Mouse (Mus musculus) heart, embryonic 10.5 days (tissue): ENCODE measurements around the gene Ank3. TPM values are rescaled to one million over a fixed set of nuclear protein-coding genes. Genes with fewer than 3 reads are reported as not detected.

ENCODE experiments used
- DNase-seq: peaks from one replicate; pipeline ENCODE4 v3.0.0-alpha.2; 2017; ENCODE audit warnings: low spot score
- H3K27ac ChIP-seq: fragments of 300-500 bp; sonication (generic); 2 replicates; pipeline ENCODE4 v1.5.1; 2016; ENCODE audit warnings: mild to moderate bottlenecking
- H3K27me3 ChIP-seq: fragments of 300-500 bp; sonication (generic); 2 replicates; pipeline ENCODE4 v1.6.1; 2016; ENCODE audit warnings: mild to moderate bottlenecking; ENCODE audit not compliant: poor library complexity, insufficient read depth, severe bottlenecking
- H3K36me3 ChIP-seq: fragments of 300-500 bp; sonication (generic); 2 replicates; pipeline ENCODE4 v1.6.1; 2016; ENCODE audit warnings: mild to moderate bottlenecking, moderate library complexity
- H3K4me1 ChIP-seq: fragments of 300-500 bp; sonication (generic); 2 replicates; pipeline ENCODE4 v1.6.1; 2016; ENCODE audit warnings: mild to moderate bottlenecking
- H3K4me3 ChIP-seq: fragments of 300-500 bp; sonication (generic); 2 replicates; pipeline ENCODE4 v1.5.1; 2016; ENCODE audit warnings: mild to moderate bottlenecking, moderate library complexity
- H3K9me3 ChIP-seq: fragments of 300-500 bp; sonication (generic); 2 replicates; pipeline ENCODE4 v1.6.1; 2016; ENCODE audit warnings: mild to moderate bottlenecking, moderate library complexity
- WGBS: fragments of 180-500 bp; shearing (Covaris S2); methylation state at CpG from one replicate; pipeline ENCODE4 v1.1.7; 2016; 5-methylcytosine and 5-hydroxymethylcytosine counted together
- polyA plus RNA-seq: library from polyadenylated mRNA; unstranded; fragments of >200 nt; fragmentation: Nextera tagmentation; extraction: Ambion mirVana; gene quantifications from 2 replicates; pipeline ENCODE4 v1.2.1, GENCODE M21; 2016

The Ank3 gene
- polyA plus RNA-seq, 1 experiment from 2014 or later, result 54.8 TPM

- 87% methylated on average over 14 of the region's 14 CpGs for WGBS
- H3K9me3 ChIP-seq, result no peaks in the 10 kb centered on the region
- H3K27ac ChIP-seq, result no peak overlapping the region
- no peaks in the 10 kb centered on the region for H3K27me3 ChIP-seq
- H3K4me1 ChIP-seq, result peaks cover 20% of the 10 kb centered on the region
- no peak for DNase-seq
- peaks cover 10% of the 10 kb centered on the region; the same call in 1 of the 2 replicates for H3K36me3 ChIP-seq
- no peak overlapping the region for H3K4me3 ChIP-seq
Observed at GRCm38 (mm10) chr10:69803135-69803756, 404.7 kb downstream of the Ank3 start.

GRCm38 (mm10) chr10:69804613-69805012 is 406.0 kb downstream of the Ank3 start:
- WGBS, result 77% methylated on average over 6 of the region's 6 CpGs

GRCm38 (mm10) chr10:69810785-69811184 is 412.2 kb downstream of the Ank3 start:
- peaks cover 67% of the 10 kb centered on the region for H3K36me3 ChIP-seq
- H3K27ac ChIP-seq, result no peak overlapping the region
- H3K4me1 ChIP-seq, result no peaks in the 10 kb centered on the region
- 94% methylated on average over 8 of the region's 8 CpGs for WGBS
- no peaks in the 10 kb centered on the region for H3K9me3 ChIP-seq
- no peaks in the 10 kb centered on the region for H3K27me3 ChIP-seq
- DNase-seq, result no peak
- H3K4me3 ChIP-seq, result no peak overlapping the region

More at GRCm38 (mm10) chr10:69804613-69805012, 406.0 kb downstream of the Ank3 start:
- H3K4me1 ChIP-seq, result peaks cover 12% of the 10 kb centered on the region
- no peak overlapping the region for H3K4me3 ChIP-seq
- no peaks in the 10 kb centered on the region for H3K27me3 ChIP-seq
- H3K27ac ChIP-seq, result no peak overlapping the region
- no peaks in the 10 kb centered on the region for H3K9me3 ChIP-seq
- no peak for DNase-seq
- H3K36me3 ChIP-seq, result peaks cover 24% of the 10 kb centered on the region

GRCm38 (mm10) chr10:69813823-69814522 is 415.4 kb downstream of the Ank3 start:
- Histone ChIP-seq H3K36me3 (peaks cover 63% of the 10 kb centered on the region), H3K9me3 (no peaks in the 10 kb centered on the region), H3K27me3 (no peaks in the 10 kb centered on the region), H3K4me3 (no peak overlapping the region), H3K27ac (no peak overlapping the region), H3K4me1 (no peaks in the 10 kb centered on the region)
- whole genome bisulfite sequencing, result 85% methylated on average over 6 of the region's 6 CpGs
- DNase-seq, result no peak

DNA sequence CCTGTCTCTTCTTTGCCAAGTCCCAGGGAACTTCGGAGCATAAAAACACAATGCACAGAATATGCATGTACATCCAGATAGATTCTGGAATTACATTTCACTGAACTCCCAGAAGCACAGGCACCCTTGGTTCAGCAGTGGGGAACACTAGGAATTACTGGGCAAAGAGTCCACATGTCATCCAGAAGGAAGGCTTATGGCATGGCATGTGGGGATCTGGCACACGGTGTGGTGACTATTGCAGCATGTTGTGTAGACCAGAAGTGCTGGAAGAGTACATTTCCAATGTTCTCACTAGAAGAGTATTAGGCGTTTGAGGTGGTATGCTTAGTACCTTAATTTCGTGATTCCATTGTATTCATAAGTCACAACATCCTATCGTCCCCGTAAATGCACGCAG is 422.7 kb downstream of the Ank3 start:
- no peak for DNase-seq
- Histone ChIP-seq H3K36me3 (peaks cover 44% of the 10 kb centered on the region), H3K4me1 (0 out of 2 replicates have a peak, but pooled peaks cover 4% of the 10 kb centered on the region), H3K27ac (no peak overlapping the region), H3K4me3 (no peak overlapping the region), H3K27me3 (no peaks in the 10 kb centered on the region), H3K9me3 (no peaks in the 10 kb centered on the region)
- 94% methylated on average over 7 of the region's 7 CpGs for WGBS

- Histone ChIP-seq H3K4me1 (peaks cover 18% of the 10 kb centered on the region), H3K4me3 (no peak overlapping the region), H3K36me3 (peaks cover 29% of the 10 kb centered on the region), H3K27me3 (no peaks in the 10 kb centered on the region), H3K27ac (peak overlapping the region; percentile 72), H3K9me3 (no peaks in the 10 kb centered on the region)
- no peak for DNase-seq
- WGBS, result 32% methylated on average over 2 of the region's 2 CpGs
Observed at GRCm38 (mm10) chr10:69828770-69829169, 430.2 kb downstream of the Ank3 start.

DNA sequence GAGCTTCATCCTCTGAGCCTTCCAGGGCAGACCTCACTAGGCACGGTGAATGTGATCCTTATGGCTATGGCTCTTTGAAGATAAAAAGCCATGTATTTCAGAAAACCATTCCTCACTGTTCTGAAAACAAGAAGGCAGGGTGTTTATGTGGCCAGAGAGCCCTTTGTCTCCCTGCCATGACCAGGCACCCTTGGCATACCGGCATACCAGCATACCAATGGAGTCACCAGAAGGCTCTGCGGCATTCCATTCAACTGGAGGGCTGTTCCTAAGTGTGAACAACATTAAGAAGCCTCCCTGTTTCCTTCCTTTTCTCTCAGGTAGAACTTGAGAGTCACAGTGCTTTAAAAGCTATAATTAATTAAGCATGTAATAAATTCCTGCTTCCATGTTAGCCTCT is 430.7 kb downstream of the Ank3 start:
- Histone ChIP-seq H3K27ac (peak overlapping the region; percentile 72), H3K4me1 (peaks cover 15% of the 10 kb centered on the region), H3K4me3 (no peak overlapping the region), H3K27me3 (no peaks in the 10 kb centered on the region), H3K36me3 (peaks cover 24% of the 10 kb centered on the region), H3K9me3 (no peaks in the 10 kb centered on the region)
- 56% methylated on average over 3 of the region's 3 CpGs for WGBS
- no peak for DNase-seq

DNA sequence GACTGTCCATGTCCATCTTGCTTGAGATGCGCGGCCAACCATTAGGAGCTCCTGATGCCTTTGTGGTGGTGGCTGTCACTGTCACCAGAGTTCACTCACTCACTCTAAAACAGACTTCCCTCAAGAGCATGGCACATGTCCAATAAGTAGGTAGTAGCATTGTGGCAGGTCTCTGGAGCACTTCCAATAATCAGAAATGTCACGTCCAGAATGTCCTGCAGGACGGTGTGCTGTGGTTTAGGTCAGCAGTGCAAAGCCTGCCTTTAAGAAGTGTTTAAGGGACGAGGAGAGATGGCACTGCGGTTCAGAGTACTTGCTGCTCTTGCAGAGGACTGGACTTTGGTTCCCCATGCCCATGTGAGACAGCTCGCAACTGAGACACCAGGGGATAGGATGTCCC is 433.0 kb downstream of the Ank3 start:
- Histone ChIP-seq H3K27me3 (no peaks in the 10 kb centered on the region), H3K27ac (no peak overlapping the region), H3K4me1 (peaks cover 15% of the 10 kb centered on the region), H3K9me3 (no peaks in the 10 kb centered on the region), H3K36me3 (peaks cover 15% of the 10 kb centered on the region; the same call in 1 of the 2 replicates), H3K4me3 (no peak overlapping the region)
- 77% methylated on average over 7 of the region's 7 CpGs for WGBS
- DNase-seq, result no peak

- DNase-seq, result no peak
- no peak overlapping the region for H3K4me3 ChIP-seq
- no peaks in the 10 kb centered on the region for H3K27me3 ChIP-seq
- H3K4me1 ChIP-seq, result peaks cover 15% of the 10 kb centered on the region
- WGBS, result 83% methylated on average over 4 of the region's 4 CpGs
- no peaks in the 10 kb centered on the region for H3K9me3 ChIP-seq
- peaks cover 13% of the 10 kb centered on the region; the same call in 1 of the 2 replicates for H3K36me3 ChIP-seq
- H3K27ac ChIP-seq, result no peak overlapping the region
Observed at GRCm38 (mm10) chr10:69832241-69832640, 433.7 kb downstream of the Ank3 start.

DNA sequence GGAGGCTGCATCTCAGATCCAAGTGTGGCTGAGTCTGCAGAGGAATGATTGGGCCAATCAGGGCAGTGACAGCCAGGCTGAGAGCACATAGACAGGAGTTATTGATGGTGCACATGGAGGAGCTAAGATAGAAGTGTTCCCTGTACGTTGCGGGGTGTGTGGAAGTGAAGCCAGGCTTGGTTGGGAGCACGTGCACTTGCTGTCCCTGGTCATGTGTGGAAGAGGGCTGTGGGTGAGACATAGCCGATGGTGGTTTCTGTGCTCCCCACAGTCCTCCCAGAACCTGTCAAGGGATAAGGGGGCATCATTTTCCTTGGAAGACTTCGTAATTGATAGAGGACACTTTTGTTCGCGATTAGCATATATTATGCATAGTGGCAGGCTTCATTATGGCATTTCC is 434.2 kb downstream of the Ank3 start:
- Histone ChIP-seq H3K36me3 (peaks cover 10% of the 10 kb centered on the region; the same call in 1 of the 2 replicates), H3K27ac (no peak overlapping the region), H3K4me3 (no peak overlapping the region), H3K27me3 (no peaks in the 10 kb centered on the region), H3K9me3 (no peaks in the 10 kb centered on the region), H3K4me1 (peaks cover 15% of the 10 kb centered on the region)
- no peak for DNase-seq
- WGBS, result 91% methylated on average over 7 of the region's 7 CpGs

DNA sequence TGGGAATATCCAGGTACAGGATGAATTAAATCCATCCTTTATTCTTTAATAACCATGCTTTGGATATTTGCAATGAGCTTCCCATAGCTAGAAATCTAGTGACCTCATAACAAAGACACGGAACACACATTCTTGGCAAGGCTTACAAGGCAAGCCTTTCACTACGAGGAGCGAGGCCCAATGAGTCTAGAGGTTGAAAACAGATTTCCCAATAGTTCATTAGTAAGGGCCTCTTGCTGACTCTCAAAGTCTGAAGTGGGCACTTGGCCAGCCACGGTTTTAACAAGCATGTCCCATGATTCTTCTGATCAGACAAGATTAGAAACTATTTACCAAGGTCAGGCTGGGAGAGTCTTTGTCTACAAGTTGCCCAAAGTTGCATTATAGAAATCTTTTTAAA is 436.1 kb downstream of the Ank3 start:
- 66% methylated on average over 4 of the region's 4 CpGs for WGBS
- H3K36me3 ChIP-seq, result peaks cover 17% of the 10 kb centered on the region
- no peaks in the 10 kb centered on the region for H3K9me3 ChIP-seq
- no peak for DNase-seq
- no peaks in the 10 kb centered on the region for H3K27me3 ChIP-seq
- H3K4me3 ChIP-seq, result no peak overlapping the region
- no peak overlapping the region for H3K27ac ChIP-seq
- H3K4me1 ChIP-seq, result 0 out of 2 replicates have a peak, but pooled peaks cover 3% of the 10 kb centered on the region

- no peak for DNase-seq
- H3K36me3 ChIP-seq, result peaks cover 8% of the 10 kb centered on the region
- no peaks in the 10 kb centered on the region for H3K9me3 ChIP-seq
- peaks cover 7% of the 10 kb centered on the region; the same call in 1 of the 2 replicates for H3K4me1 ChIP-seq
- no peak overlapping the region for H3K27ac ChIP-seq
- 33% methylated on average over 4 of the region's 4 CpGs for WGBS
- H3K27me3 ChIP-seq, result no peaks in the 10 kb centered on the region
- H3K4me3 ChIP-seq, result no peak overlapping the region
Observed at GRCm38 (mm10) chr10:69845749-69846148, 447.2 kb downstream of the Ank3 start.

GRCm38 (mm10) chr10:69852366-69853091 is 454.0 kb downstream of the Ank3 start:
- Histone ChIP-seq H3K36me3 (peaks cover 52% of the 10 kb centered on the region), H3K27me3 (no peaks in the 10 kb centered on the region), H3K4me1 (no peaks in the 10 kb centered on the region), H3K27ac (no peak overlapping the region), H3K9me3 (no peaks in the 10 kb centered on the region), H3K4me3 (no peak overlapping the region)
- WGBS, result 63% methylated on average over 5 of the region's 5 CpGs
- no peak for DNase-seq
